Mouse (Mus musculus) liver, adult 2 months (tissue): ENCODE measurements at regions not wholly inside any gene's neighbourhood (a gene's known extent, or its start where the extent isn't known, plus 50 kb on each side); places are given as distances from the start of the nearest gene placed in this dataset.

ENCODE experiments used
- DNase-seq: peaks from one replicate; pipeline ENCODE4 v3.0.0-alpha.2; 2011; ENCODE audit warnings: low read depth, low spot score; ENCODE audit errors: extremely low read depth
- H3K27ac ChIP-seq: fragments of 200-500 bp; replicated peaks from 2 replicates; pipeline ENCODE4 v1.5.1; 2012; ENCODE audit warnings: low read depth, mild to moderate bottlenecking, control low read depth, inconsistent platforms, low read length; ENCODE audit not compliant: insufficient read depth
- H3K27me3 ChIP-seq: fragments of 200-500 bp; 2 replicates; pipeline ENCODE4 v1.6.1; 2012; ENCODE audit warnings: mild to moderate bottlenecking, moderate library complexity, low read length, inconsistent platforms; ENCODE audit not compliant: control insufficient read depth, insufficient read depth
- H3K36me3 ChIP-seq: fragments of 200-500 bp; 2 replicates; pipeline ENCODE4 v1.6.1; 2012; ENCODE audit warnings: low read length, inconsistent platforms; ENCODE audit not compliant: control insufficient read depth, insufficient read depth
- H3K4me1 ChIP-seq: fragments of 200-500 bp; 2 replicates; pipeline ENCODE4 v1.6.1; 2011; ENCODE audit warnings: low read length; ENCODE audit not compliant: control insufficient read depth, insufficient read depth
- H3K4me3 ChIP-seq: fragments of 200-500 bp; 2 replicates; pipeline ENCODE4 v1.5.1; 2011; ENCODE audit warnings: low read depth, mild to moderate bottlenecking, control low read depth, low read length, moderate library complexity; ENCODE audit not compliant: insufficient read depth
- H3K79me2 ChIP-seq: fragments of 200-500 bp; 2 replicates; pipeline ENCODE4 v1.6.1; 2012; ENCODE audit warnings: inconsistent platforms, mild to moderate bottlenecking, low read length, moderate library complexity; ENCODE audit not compliant: control insufficient read depth, insufficient read depth
- H3K9ac ChIP-seq: fragments of 200-500 bp; 2 replicates; pipeline ENCODE4 v1.6.1; 2012; ENCODE audit warnings: low read depth, mild to moderate bottlenecking, control low read depth, inconsistent platforms, low read length
- CTCF ChIP-seq: fragments of 200-500 bp; IDR thresholded peaks from 2 replicates; pipeline ENCODE4 v1.5.1; 2011; ENCODE audit warnings: low read depth, low read length, control low read depth
- POLR2A ChIP-seq: fragments of 200-500 bp; IDR thresholded peaks from 2 replicates; pipeline ENCODE4 v1.6.1; 2011; ENCODE audit warnings: low read length, control low read depth; ENCODE audit not compliant: insufficient read depth; ENCODE audit errors: extremely low read depth
- WGBS: fragments of 180-500 bp; shearing (Covaris S2); methylation state at CpG from one replicate; pipeline ENCODE4 v1.1.7; 2018; 5-methylcytosine and 5-hydroxymethylcytosine counted together

- no peak for DNase-seq
- H3K4me1 ChIP-seq = no peaks in the 10 kb centered on the region
- no peak overlapping the region for H3K4me3 ChIP-seq
- H3K27me3 ChIP-seq = no peaks in the 10 kb centered on the region
- H3K79me2 ChIP-seq = no peaks in the 10 kb centered on the region
- no peak overlapping the region for H3K9ac ChIP-seq
- H3K36me3 ChIP-seq = no peaks in the 10 kb centered on the region
- no peak overlapping the region for H3K27ac ChIP-seq
- TF ChIP-seq CTCF (no peak), POLR2A (no peak)
Observed at GRCm38 (mm10) chr12:25559601-25560000, 462.7 kb upstream of the Id2 start.

DNA sequence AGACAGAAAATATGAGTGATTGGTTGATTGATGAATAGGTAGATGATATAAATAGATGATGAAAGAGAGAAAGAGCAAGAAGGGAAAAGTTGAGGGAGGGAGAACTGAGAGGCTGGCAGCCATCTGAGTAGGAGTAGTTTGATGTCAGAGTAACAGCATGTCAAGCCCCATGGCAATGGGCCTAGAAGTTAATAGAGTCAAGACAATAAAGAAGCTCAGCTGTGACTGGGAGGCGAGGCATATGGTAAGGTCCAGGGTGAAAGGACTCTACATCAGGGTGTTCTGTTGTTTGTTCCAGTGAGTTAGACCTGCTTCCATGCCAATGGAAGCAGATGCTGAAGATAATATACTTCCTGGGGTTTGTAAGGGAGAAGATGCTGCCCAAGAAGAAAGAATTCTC is 456.7 kb upstream of the Id2 start:
- H3K27ac ChIP-seq = no peak overlapping the region
- H3K36me3 ChIP-seq = no peaks in the 10 kb centered on the region
- whole genome bisulfite sequencing = 79% methylated on average over 1 of the region's 1 CpGs
- DNase-seq = no peak
- no peak overlapping the region for H3K9ac ChIP-seq
- TF ChIP-seq POLR2A (no peak), CTCF (no peak)
- H3K4me3 ChIP-seq = no peak overlapping the region
- no peaks in the 10 kb centered on the region for H3K27me3 ChIP-seq
- H3K79me2 ChIP-seq = no peaks in the 10 kb centered on the region
- H3K4me1 ChIP-seq = no peaks in the 10 kb centered on the region

GRCm38 (mm10) chr12:25549735-25550134 is 452.8 kb upstream of the Id2 start:
- no peak for DNase-seq
- Histone ChIP-seq H3K27ac (no peak overlapping the region), H3K79me2 (no peaks in the 10 kb centered on the region), H3K36me3 (no peaks in the 10 kb centered on the region), H3K4me3 (no peak overlapping the region), H3K27me3 (no peaks in the 10 kb centered on the region), H3K4me1 (no peaks in the 10 kb centered on the region), H3K9ac (no peak overlapping the region)
- no peak for TF ChIP-seq POLR2A
- TF ChIP-seq CTCF = no peak
- WGBS = 86% methylated on average over 3 of the region's 3 CpGs

GRCm38 (mm10) chr12:25544253-25544652 is 447.3 kb upstream of the Id2 start:
- WGBS = 69% methylated on average over 6 of the region's 6 CpGs

DNA sequence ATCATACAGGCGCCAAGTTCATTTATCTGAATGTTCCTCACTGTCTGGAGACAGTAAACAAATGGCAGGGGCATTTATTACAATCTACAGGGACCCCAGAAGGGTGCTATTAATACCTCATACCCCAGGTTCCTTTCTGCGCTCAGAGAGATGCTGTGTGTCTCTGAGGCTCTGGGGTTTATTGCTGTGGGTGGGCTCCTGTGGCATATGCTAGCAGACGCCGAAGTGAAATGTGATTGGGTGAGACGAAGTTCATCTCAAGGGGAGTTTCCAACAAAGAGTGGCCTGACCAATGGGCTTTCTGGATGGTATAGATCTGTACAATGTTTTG is 437.6 kb upstream of the Id2 start:
- no peak for TF ChIP-seq CTCF
- TF ChIP-seq POLR2A = no peak
- Histone ChIP-seq H3K27me3 (no peaks in the 10 kb centered on the region), H3K79me2 (no peaks in the 10 kb centered on the region), H3K27ac (no peak overlapping the region), H3K36me3 (no peaks in the 10 kb centered on the region), H3K4me1 (no peaks in the 10 kb centered on the region), H3K9ac (no peak overlapping the region), H3K4me3 (no peak overlapping the region)
- DNase-seq = no peak
- WGBS = 80% methylated on average over 5 of the region's 5 CpGs

More at GRCm38 (mm10) chr12:25544253-25544652, 447.3 kb upstream of the Id2 start:
- DNase-seq = no peak
- H3K4me3 ChIP-seq = no peak overlapping the region
- no peak overlapping the region for H3K27ac ChIP-seq
- TF ChIP-seq POLR2A (no peak), CTCF (no peak)
- no peaks in the 10 kb centered on the region for H3K4me1 ChIP-seq
- no peak overlapping the region for H3K9ac ChIP-seq
- H3K36me3 ChIP-seq = no peaks in the 10 kb centered on the region
- no peaks in the 10 kb centered on the region for H3K79me2 ChIP-seq
- H3K27me3 ChIP-seq = no peaks in the 10 kb centered on the region

DNA sequence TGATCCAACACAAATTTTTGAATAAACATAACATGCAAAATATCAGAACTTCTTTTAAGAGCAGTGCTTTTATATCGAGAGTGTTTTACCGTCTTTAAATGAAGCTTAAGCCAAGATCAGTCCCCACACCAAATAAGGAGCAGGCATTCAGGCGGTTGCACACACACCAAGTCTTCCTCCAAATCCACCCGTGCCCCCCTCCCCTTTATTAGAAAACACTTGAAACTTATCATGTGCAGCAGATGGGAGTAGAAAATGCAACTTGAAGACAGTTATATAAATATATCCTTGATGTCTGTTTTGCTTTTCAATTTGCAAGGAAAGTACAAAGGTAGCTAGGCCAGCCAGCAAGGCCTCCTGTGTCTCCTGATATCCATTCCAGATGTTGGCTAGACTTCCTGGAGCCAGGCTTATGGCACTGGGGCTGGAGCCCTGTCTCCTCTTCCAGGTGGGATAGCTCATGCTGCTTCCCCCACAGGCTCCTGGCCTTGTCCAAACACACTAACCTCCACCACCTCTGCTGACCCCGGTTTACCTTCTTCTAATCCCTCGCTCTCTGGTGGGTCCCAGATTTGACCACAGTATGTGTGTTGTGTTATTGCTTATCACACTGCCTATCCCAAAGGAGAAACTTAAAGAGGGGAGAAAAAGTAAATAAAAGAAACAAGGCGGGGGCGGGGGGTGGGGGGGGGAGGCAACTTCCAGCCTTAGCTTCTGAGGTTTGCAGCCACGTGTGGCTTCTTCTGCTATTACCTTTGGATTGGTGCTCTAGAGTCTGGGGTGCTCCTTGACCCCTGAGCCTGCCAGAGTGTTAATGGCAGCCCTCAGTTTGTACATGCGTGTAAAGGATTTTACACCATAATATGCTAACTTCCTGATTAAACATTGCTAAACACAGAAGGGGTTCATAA is 437.0 kb upstream of the Id2 start:
- WGBS = 69% methylated on average over 10 of the region's 10 CpGs
- Histone ChIP-seq H3K36me3 (no peaks in the 10 kb centered on the region), H3K4me3 (no peak overlapping the region), H3K79me2 (no peaks in the 10 kb centered on the region), H3K27me3 (no peaks in the 10 kb centered on the region), H3K4me1 (no peaks in the 10 kb centered on the region), H3K9ac (no peak overlapping the region), H3K27ac (no peak overlapping the region)
- no peak for DNase-seq
- TF ChIP-seq CTCF (no peak), POLR2A (no peak)
